Mouse (Mus musculus): Measurements from ENCODE around the gene Arhgap22. TPM values are rescaled to one million over a fixed set of nuclear protein-coding genes. Genes with fewer than 3 reads are reported as not detected.
A peak's percentile ranks its signal among the peaks of the same experiment; 100 is the strongest.

Gene Arhgap22
- total and polyA plus RNA-seq, 3 experiments = 5.5 to 8.9 (median 7.2) TPM

GRCm38 (mm10) chr14:33214767-33215128 is 922 bp downstream of the Arhgap22 start:
- no peak for DNase-seq

DNA sequence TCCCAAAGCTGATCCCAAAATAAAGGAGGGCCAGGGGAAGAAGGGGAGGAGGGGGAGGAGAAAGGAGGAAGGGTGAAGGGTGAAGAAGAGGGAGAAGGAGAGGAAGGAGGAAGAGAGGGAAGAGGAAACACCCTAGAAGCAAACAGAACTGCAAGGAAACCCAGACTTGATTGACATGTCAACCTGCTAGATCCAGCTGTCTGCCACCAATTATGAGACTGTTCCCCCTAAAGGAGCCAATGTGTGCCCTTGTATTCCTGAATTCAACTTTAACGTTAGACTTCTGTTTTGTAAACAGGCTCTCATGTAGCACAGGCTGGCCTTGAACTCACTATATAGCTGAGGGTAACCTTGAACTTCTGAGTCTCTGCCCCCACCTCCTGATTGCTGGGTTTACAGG is 1.3 kb downstream of the Arhgap22 start:
- no peak for DNase-seq

DNA sequence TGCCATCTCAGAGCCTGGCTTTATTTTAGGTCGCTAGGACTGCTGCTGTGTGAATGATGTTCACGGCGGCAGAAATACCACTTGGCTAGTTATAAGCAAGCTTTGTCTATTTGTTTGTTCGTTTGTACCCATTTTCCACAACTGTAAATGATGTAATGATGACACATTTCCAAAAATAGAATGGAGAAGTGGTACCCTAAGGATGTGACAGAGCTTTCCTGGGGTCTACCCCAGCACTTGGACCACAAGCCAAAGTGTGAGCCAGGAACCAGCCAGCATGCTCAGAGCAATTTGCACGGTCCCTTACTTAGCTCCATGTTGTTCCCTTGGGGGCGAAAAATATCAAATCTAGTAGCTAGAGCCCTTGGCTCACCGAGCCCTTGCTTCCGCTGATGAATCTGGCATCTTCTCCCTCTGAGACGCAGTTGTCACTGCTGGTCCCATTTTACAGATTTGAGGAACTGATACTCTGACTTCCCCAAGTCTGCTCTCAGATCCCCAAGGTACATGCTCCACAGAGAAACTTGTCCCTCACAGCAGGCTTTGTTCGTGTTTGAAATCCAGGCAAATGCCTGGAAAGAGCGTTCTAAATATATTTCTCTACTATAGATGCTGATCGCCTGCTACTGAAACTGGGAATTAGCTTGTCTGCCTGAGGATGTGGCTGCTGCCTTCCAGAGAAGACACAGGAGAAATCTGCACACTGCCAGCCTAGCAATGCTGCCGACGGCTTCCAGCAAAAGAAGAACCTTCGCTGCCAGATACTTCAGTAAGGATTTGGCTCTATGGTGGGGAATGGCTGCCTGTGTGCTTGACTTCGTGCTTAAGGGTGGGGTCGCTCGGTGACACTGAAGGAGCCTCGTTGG is 2.8 kb downstream of the Arhgap22 start:
- no peak for DNase-seq

DNA sequence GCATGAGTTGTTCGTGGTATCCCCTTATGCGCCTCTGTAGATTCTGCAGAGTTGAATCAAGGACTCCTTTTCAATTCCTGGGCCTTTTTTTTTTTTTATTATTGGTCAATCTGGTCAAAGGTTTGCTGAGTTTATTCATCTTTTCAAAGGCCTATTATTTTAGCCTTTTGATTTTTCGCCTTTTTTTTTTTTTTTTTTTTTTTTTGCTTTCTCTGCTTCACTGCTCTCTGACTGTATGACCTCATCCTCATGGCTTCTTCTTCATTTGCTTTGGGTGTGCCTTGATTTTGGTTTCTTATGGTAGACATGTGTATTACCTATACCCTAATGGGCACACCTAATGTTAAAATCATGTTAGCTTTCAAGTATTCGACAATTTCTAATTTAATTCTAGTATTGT is 11.4 kb downstream of the Arhgap22 start:
- DNase-seq = no peak

GRCm38 (mm10) chr14:33230672-33231071 is 16.8 kb downstream of the Arhgap22 start:
- no peak for DNase-seq

GRCm38 (mm10) chr14:33231311-33231710 is 17.5 kb downstream of the Arhgap22 start:
- no peak for DNase-seq

DNA sequence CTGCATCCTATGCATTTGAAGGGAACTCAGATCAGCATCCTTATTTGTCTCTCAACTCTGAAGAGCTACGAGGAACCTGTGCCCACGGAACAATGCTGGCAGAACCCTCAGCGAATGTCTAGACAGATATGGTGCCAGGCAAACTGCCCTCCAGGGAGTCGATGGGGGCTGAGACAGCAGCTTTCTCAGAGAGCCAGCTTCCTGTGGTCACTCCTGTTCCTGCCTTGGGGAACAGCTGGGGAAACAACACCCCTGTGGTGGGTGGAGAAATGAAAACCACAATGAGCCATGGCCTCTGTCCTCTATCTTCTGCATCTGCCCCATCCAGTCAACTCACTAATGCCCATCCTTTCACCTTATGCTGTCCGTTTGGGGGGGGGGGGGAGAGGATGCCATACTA is 18.2 kb downstream of the Arhgap22 start:
- no peak for DNase-seq

- no peak for DNase-seq
Observed at GRCm38 (mm10) chr14:33235661-33236060, 21.8 kb downstream of the Arhgap22 start.

- no peak for DNase-seq
Observed at GRCm38 (mm10) chr14:33240400-33240799, 26.6 kb downstream of the Arhgap22 start.

DNA sequence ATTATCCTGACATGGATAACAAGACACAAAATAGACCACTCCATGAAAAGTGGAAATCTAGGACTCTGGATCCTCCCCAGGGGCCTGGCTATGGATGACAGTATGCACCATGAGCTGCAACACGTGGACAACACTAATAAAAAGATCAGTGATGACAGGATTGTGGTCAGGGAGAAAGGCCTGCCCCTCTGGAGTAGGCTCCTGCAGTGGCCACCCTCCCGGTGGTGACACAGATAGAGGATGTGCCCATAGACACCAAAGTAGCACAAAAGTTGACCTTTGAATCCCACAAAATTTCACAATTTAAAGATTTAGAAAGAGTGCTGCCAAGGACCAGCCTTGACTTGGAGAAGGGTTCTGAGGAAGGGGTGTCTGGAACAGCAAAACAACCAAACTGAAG is 29.4 kb downstream of the Arhgap22 start:
- peak; percentile 38 for DNase-seq

DNA sequence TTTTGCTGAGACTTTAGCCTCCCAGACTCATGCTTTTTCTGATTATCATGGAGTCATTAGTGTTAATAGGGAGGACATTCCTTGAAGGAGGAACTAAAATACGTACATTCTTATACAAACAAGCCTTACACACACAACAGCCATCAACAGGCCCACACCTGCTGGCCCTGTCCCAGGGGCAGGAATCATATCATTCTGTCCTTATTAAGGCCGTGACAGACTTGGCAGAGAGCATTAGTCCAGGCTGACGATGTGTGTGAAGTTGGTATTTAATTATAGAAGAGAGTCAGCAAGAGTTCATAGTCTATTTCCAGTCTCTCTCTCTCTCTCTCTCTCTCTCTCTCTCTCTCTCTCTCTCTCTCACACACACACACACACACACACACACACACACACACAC is 30.7 kb downstream of the Arhgap22 start:
- DNase-seq = no peak

- no peak for DNase-seq
Observed at GRCm38 (mm10) chr14:33244946-33245345, 31.1 kb downstream of the Arhgap22 start.

DNA sequence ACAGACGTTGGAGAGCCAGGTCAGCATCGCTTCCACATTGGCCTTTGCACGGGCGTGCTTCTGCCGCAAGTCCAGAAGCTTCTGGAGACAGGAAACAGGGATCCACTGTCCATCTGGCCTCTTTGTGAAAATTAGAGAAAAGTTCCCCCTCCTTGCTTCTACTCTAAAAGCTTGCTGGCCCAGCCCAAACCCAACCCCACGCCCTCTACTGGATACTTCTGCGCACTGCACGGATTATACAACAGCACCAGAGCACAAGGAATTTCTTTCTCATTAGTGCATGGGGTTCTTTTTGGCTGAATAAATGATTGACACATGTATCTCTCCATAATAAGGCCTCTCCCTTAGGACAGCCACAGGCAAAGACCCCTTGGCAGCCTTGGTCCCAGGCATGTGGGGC is 32.6 kb downstream of the Arhgap22 start:
- peak; percentile 30 for DNase-seq

DNA sequence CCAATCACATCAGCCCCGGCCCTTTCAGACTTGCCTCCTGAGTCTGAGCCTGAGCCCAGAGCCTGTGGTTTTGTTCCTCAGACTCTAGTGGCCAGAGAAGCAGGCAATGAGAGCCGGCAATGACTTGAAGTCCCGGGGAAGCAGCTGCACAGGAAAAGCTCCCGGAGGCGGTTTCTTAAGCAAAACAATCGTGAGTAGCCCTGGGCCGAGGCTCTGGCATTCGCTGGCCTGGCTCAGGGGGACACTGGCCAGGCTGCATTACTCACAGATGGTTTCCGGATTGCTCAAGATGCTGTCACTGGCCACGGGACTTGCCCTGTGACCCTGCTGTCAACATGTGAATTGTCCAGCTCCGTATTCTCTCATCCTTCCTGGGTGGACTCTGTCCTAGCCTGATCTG is 33.8 kb downstream of the Arhgap22 start:
- DNase-seq = peak; percentile 87

- no peak for DNase-seq
Observed at GRCm38 (mm10) chr14:33248741-33249140, 34.9 kb downstream of the Arhgap22 start.

GRCm38 (mm10) chr14:33250215-33250939 is 36.6 kb downstream of the Arhgap22 start:
- DNase-seq = peak; percentile 73

DNA sequence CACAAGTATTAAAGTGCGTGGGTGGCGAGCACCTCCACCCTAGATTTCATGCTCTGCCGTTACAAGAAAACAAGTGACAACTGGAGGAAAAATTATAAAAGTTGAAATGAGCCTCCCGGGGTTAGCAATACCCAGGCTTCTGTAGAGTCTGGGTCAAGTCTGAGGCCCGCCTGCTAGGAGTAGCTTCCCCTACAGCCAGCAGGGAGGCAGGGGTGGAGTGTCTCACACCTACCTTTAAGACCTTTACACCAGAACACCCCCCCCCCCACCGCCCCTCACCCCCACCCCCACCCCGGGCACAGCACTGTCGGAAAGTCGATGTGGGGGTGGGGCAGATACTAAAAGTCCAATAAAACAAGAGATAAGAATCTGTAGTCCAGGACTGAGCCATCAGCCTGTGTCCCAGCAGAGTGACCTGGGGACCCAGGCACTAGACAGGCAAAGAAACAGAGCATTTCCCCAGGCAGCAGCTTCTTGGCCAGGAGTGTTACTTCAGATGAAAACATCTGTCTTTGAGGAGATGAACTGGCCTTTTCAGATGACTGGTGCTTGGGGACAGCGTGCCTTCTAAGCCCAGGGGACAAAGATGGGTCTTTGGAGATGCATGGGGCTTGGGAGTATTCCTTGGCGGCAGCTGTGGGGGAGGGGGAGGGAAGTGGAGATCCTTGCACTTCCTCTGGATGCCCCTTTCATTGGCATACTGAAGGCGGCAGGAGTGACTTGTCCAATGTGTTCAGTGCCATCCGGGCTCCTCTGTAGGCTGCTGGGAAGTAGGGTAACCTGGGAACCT is 37.3 kb downstream of the Arhgap22 start:
- no peak for DNase-seq

DNA sequence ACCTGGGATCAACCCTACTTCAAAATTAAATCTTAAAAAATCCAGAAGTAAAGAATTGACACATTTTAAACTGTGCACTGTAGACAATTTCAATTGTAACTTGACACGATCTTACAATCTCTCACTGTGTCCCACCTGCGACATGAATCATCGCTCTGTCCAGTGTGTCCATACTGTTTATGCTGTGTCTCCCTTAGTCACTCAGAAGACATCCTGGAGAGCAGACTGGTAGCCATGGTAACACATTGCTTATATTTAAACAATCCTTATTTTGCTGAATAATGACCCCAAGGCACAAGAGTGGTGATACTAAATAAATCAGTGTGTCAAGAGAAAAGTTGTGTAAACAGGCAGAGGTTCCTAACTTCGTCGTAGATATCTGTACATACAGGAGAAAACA is 44.4 kb downstream of the Arhgap22 start:
- no peak for DNase-seq

DNA sequence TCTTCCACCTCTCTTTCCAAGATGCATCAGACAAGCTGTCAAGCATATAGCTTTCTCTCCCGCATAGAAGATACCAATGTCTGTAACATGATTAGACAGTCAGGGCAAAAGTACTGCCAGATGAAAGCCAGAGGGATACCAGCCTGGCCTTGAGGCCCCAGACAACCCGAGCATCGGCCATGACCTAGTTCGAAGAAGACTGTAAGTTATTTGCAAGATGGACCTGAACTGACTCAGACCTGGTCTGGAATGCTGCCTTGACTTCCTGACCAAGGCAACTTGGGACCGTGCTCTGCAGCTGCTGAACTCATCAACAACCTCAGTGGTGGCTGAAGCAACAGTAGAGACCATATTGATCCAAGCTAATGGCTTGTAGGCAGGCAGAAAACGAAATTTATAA is 46.3 kb downstream of the Arhgap22 start:
- peak; percentile 74 for DNase-seq

DNA sequence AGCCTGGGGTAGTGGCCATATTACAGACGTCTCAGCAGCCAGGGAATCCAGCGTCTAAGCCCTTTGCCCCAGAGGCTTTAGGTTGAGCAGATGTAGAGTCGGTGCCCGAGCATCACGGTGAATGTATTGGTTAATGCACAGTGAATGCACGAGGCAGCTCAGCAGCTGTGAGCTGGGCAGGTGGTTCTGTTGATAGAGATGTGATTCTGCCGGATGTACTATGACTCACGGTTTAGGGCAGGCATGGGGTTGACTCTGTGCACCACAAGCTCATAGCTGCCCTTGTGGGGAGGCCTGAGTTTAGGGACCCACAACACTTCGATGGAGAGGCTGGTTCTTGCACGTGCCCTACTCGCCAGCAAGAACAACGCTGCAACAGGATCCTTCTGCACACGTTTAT is 51.0 kb downstream of the Arhgap22 start:
- no peak for DNase-seq

DNA sequence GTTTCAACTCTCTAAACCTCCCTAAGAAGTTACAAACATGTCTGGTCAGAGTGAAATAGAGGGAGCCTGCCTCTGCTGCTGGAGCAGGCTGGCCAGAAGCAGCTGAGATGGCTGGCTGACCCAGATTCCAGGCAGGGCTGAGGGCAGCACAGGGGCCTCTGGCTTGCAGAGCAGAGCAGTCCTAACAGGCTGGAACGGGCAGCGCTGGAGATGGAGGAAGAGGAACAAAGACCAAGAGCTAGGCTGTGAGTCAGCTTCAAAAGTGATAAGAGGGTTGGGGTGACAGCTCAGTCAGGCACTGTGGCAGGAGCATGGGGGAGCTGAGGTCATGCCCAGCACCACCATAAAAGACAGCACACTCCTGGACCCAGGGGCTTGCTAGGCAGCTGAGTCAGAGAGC is 62.4 kb downstream of the Arhgap22 start:
- no peak for DNase-seq

DNA sequence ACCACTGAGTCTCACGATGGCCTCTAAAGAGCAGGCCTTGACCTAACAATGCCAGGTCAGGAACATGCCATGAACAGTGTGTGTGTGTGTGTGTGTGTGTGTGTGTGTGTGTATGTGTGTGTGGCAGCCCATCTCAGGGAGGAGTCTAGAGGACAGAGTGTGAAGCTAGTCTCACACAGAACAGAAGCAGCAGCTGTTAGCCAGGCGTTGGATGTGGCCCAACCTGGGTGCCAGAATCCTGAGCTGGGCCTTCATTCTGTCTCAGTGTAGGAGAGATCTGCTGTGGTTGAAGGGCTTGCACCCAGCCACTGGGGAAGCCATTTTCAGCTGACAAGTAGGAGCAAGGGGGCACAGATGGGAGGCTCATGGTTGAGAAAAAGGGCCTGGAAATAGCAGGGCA is 64.5 kb downstream of the Arhgap22 start:
- DNase-seq = no peak

- DNase-seq = no peak
Observed at GRCm38 (mm10) chr14:33280921-33281320, 67.1 kb downstream of the Arhgap22 start.
